Mouse (Mus musculus) midbrain, embryonic 11.5 days (tissue): ENCODE measurements at regions not wholly inside any gene's neighbourhood (a gene's known extent, or its start where the extent isn't known, plus 50 kb on each side); places are given as distances from the start of the nearest gene placed in this dataset.

Source experiments
- ATAC-seq: fragments of 200-750 bp; cut with Nextera tagmentation; 2 replicates; pipeline ENCODE4 v1.8.0; 2017; ENCODE audit warnings: moderate TSS enrichment, moderate library complexity; ENCODE audit not compliant: low FRiP score
- DNase-seq: peaks from one replicate; pipeline ENCODE4 v3.0.0; 2015; ENCODE audit warnings: low spot score; ENCODE audit errors: missing footprints
- H3K27ac ChIP-seq: fragments of 300-500 bp; sonication (generic); 2 replicates; pipeline ENCODE4 v1.5.1; 2014; ENCODE audit warnings: low read depth, low read length
- H3K27me3 ChIP-seq: fragments of 300-500 bp; sonication (generic); 2 replicates; pipeline ENCODE4 v1.6.1; 2014; ENCODE audit warnings: mild to moderate bottlenecking, low read length, moderate library complexity, mixed read lengths; ENCODE audit not compliant: control insufficient read depth, insufficient read depth
- H3K36me3 ChIP-seq: fragments of 300-500 bp; sonication (generic); 2 replicates; pipeline ENCODE4 v1.6.1; 2014; ENCODE audit warnings: mild to moderate bottlenecking, low read length, moderate library complexity, mixed read lengths; ENCODE audit not compliant: control insufficient read depth, insufficient read depth
- H3K4me1 ChIP-seq: fragments of 300-500 bp; sonication (generic); 2 replicates; pipeline ENCODE4 v1.6.1; 2014; ENCODE audit warnings: low read length; ENCODE audit not compliant: control insufficient read depth, insufficient read depth
- H3K4me2 ChIP-seq: fragments of 300-500 bp; sonication (generic); 2 replicates; pipeline ENCODE4 v1.6.1; 2014; ENCODE audit warnings: mild to moderate bottlenecking, moderate library complexity
- H3K4me3 ChIP-seq: fragments of 300-500 bp; sonication (generic); 2 replicates; pipeline ENCODE4 v1.5.1; 2014; ENCODE audit warnings: low read depth, low read length
- H3K9ac ChIP-seq: fragments of 300-500 bp; sonication (generic); 2 replicates; pipeline ENCODE4 v1.6.1; 2014; ENCODE audit warnings: low read length
- H3K9me3 ChIP-seq: fragments of 300-500 bp; sonication (generic); 2 replicates; pipeline ENCODE4 v1.6.1; 2016; ENCODE audit warnings: low read length; ENCODE audit not compliant: control insufficient read depth
- WGBS: fragments of 180-500 bp; shearing (Covaris S2); extraction: QIAGEN DNeasy Blood & Tissue Kit; methylation state at CpG from one replicate; pipeline ENCODE4 v1.1.7; 2014; 5-methylcytosine and 5-hydroxymethylcytosine counted together

DNA sequence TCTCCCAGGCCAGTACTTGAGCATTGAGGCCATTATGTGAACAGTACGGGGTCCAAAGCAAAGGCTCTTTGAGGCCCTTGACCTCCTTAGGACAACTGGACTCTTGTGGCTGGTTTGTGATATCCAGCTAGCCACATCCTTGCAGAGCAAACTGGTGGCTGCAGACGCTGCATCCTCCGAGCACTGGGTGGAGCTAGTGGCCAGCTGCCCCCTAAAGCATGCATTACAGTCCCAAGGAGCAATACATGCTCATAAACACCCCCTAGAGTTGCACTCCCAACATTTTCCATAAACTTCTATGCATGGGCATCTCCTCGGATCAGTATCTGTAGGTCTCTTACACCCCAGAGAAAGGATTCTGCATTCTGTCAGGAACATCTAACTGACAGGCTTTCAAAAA is 86.4 kb upstream of the Zmiz1 start:
- no peak overlapping the region for H3K9ac ChIP-seq
- H3K36me3 ChIP-seq: no peaks in the 10 kb centered on the region; the same call in 1 of the 2 replicates
- no peak overlapping the region for H3K4me3 ChIP-seq
- peaks cover 12% of the 10 kb centered on the region for H3K4me1 ChIP-seq
- WGBS: 55% methylated on average over 4 of the region's 4 CpGs
- H3K27ac ChIP-seq: no peak overlapping the region
- no peaks in the 10 kb centered on the region for H3K9me3 ChIP-seq
- no peak overlapping the region for H3K4me2 ChIP-seq
- ATAC-seq: no peak
- H3K27me3 ChIP-seq: no peaks in the 10 kb centered on the region
- DNase-seq: no peak

DNA sequence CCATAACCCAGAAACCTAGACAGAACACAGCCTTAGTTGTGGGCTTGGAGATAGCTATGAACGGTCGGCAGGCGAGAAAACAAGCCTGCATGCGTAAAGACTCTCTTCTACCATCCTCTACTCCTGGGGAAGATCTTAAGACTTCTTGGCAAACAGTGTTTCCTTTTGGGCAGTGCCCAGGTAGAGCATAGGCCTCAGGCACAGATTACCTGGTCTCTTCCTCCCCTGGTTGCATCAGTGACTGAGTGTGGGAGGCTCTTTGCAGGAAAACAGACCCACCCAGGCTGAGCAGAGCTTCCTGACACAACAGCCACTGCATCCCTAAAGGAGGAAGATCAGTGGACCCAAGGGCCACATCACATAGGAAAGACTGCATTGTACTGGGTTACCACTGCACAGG is 85.8 kb upstream of the Zmiz1 start:
- no peaks in the 10 kb centered on the region for H3K9me3 ChIP-seq
- ATAC-seq: no peak
- no peak overlapping the region for H3K9ac ChIP-seq
- no peak overlapping the region for H3K4me3 ChIP-seq
- no peaks in the 10 kb centered on the region; the same call in 1 of the 2 replicates for H3K36me3 ChIP-seq
- H3K4me2 ChIP-seq: no peak overlapping the region
- H3K27me3 ChIP-seq: no peaks in the 10 kb centered on the region
- WGBS: 96% methylated on average over 4 of the region's 4 CpGs
- peaks cover 12% of the 10 kb centered on the region for H3K4me1 ChIP-seq
- no peak overlapping the region for H3K27ac ChIP-seq
- DNase-seq: no peak

DNA sequence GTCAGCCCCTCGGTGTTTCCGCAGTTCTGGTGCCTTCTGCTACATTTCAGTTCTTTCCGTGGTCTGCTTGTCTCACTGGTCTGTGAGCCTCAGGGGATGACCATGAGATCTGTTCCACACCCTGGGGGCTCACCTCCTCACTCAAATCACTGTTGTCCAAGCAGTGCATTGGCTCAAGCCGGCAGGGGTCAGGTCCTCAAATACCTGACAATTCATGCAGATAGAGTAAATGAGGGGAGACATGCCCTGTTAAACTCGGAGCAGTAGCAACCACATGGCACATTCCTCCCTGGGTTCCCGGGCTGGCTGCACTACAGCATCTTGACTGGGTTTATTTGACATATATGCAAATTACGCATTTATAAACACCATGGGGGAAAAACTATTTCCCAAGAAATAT is 84.0 kb upstream of the Zmiz1 start:
- Histone ChIP-seq H3K4me2 (no peak overlapping the region), H3K27me3 (no peaks in the 10 kb centered on the region), H3K27ac (no peak overlapping the region), H3K36me3 (no peaks in the 10 kb centered on the region), H3K9ac (no peak overlapping the region), H3K4me1 (peaks cover 30% of the 10 kb centered on the region), H3K4me3 (no peak overlapping the region), H3K9me3 (no peaks in the 10 kb centered on the region)
- no peak for ATAC-seq
- 86% methylated on average over 7 of the region's 7 CpGs for WGBS
- no peak for DNase-seq

DNA sequence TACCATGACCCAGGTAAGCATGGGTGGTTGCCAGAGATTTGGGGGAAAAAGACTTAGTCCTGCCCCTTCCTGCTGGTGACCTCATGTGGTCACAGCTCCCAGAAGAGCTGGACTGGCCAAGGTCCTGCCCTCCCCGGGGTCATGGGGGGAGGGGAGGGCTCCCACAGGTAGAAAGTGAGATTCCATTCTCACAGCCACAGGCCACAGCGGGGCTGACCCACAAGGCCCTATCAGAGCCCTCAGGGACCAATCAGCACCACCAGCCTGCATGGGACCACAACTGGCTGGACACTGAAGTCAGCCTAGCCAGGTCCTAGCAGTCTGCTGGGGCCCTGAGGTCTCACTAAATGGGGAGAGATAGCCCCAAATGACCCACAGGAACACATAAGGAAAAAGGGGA is 81.9 kb upstream of the Zmiz1 start:
- no peaks in the 10 kb centered on the region for H3K27me3 ChIP-seq
- peak overlapping the region; percentile 85 for H3K9ac ChIP-seq
- 49% methylated on average over 2 of the region's 2 CpGs for WGBS
- H3K36me3 ChIP-seq: no peaks in the 10 kb centered on the region
- H3K27ac ChIP-seq: peak overlapping the region; percentile 100
- DNase-seq: no peak
- peak overlapping the region; percentile 46 for H3K4me2 ChIP-seq
- H3K4me1 ChIP-seq: peaks cover 33% of the 10 kb centered on the region
- ATAC-seq: 0 out of 2 replicates have a peak, but pooled peaks have one; percentile 12
- no peak overlapping the region for H3K4me3 ChIP-seq
- H3K9me3 ChIP-seq: no peaks in the 10 kb centered on the region

DNA sequence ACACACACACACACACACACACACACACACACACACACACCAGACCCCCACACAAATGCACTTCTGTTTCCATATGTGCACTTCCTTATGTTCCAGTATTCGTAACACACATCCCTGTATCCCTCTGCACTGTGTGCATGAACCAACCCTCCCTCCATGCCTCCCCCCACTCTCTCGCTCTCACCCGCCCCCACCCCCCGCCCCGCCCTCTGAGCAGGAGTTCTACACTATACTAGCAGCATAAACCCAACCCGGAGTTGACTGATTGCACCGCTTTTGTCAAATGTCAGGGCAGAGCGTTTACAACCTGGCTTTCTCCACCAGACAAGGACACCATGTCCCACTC is 81.5 kb upstream of the Zmiz1 start:
- H3K9me3 ChIP-seq: no peaks in the 10 kb centered on the region
- DNase-seq: no peak
- no peaks in the 10 kb centered on the region for H3K27me3 ChIP-seq
- peak overlapping the region; percentile 85 for H3K9ac ChIP-seq
- WGBS: under 1% methylated on average over 8 of the region's 8 CpGs
- peak overlapping the region; percentile 27; the same call in 1 of the 2 replicates for H3K4me3 ChIP-seq
- H3K36me3 ChIP-seq: no peaks in the 10 kb centered on the region
- peak overlapping the region; percentile 46 for H3K4me2 ChIP-seq
- ATAC-seq: peak; percentile 80
- peak overlapping the region; percentile 100 for H3K27ac ChIP-seq
- peaks cover 29% of the 10 kb centered on the region for H3K4me1 ChIP-seq

DNA sequence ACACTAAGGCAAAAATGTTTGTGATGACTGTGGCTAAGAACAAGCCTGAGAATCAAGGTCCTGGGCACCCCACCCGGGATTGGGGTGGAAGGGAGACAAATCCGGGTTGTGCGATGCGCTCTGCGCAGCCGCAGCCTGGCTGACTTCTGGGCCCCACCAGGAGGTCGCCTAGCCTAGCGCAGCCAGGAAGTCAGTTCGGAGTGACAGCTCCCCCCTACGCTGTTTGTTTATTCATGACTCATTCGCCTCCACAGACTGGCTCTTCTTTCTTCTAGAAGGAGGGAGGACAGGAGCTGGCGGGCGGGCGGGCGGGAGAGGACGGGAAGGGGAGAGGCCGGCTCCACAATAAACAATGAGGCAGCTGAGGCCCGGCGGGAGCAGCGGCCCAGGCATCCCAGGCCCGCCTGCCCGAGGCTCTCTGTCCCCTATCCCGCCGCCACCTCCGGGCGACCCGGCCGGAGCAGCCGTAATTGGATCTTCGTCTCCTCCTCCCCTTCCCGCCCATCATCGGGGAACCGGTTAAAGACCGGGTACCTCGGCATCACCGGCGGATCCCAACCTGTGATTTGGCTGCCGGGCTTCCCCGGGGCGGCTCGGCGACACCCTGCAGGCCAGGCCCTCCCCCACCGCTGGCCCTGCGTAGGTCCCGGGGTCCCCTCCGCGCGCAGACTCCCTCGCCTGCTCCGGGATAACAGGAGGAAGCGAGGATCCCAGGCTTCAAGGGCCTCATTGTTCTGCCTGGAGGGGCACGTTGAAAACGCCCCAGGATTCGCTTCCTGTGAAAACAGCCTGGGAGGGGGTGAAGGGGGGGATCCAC is 80.9 kb upstream of the Zmiz1 start:
- no peaks in the 10 kb centered on the region for H3K36me3 ChIP-seq
- ATAC-seq: peak; percentile 91
- 0% methylated on average over 52 of the region's 54 CpGs for WGBS
- peak overlapping the region; percentile 46 for H3K4me2 ChIP-seq
- peak overlapping the region; percentile 100 for H3K27ac ChIP-seq
- peak overlapping the region; percentile 27 for H3K4me3 ChIP-seq
- H3K4me1 ChIP-seq: peaks cover 29% of the 10 kb centered on the region
- peak overlapping the region; percentile 85 for H3K9ac ChIP-seq
- no peaks in the 10 kb centered on the region for H3K9me3 ChIP-seq
- H3K27me3 ChIP-seq: no peaks in the 10 kb centered on the region
- DNase-seq: peak; percentile 98

DNA sequence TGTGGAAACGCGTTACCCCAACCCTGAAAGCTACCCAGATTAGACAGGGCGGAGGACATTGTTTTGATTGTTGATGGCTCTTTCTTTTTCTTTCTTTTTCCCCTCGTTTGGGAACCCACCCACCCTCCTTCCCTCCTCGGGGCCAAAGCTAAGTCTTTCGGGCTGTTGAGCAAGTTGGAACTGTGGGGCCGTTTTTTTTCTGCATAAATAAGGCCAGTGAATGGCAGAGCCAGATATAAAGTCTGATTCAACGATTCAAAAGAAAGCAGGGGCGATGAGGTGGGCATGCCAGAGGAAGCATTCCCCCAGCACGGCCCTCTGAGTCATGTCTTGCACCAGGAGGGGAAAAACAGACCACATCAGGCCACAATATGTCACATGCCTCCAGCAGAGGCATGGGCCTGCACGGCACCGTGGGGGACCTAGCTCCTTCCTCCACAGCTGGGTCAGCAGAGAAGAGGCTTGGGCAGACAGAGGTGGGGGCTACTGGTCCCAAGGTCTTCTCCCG is 80.2 kb upstream of the Zmiz1 start:
- 2% methylated on average over 13 of the region's 13 CpGs for WGBS
- Histone ChIP-seq H3K9ac (peak overlapping the region; percentile 85), H3K4me2 (peak overlapping the region; percentile 46), H3K27me3 (no peaks in the 10 kb centered on the region), H3K27ac (peak overlapping the region; percentile 100), H3K36me3 (no peaks in the 10 kb centered on the region), H3K4me1 (peaks cover 29% of the 10 kb centered on the region), H3K4me3 (peak overlapping the region; percentile 27), H3K9me3 (no peaks in the 10 kb centered on the region)
- ATAC-seq (peak; percentile 29), DNase-seq (peak; percentile 96)

DNA sequence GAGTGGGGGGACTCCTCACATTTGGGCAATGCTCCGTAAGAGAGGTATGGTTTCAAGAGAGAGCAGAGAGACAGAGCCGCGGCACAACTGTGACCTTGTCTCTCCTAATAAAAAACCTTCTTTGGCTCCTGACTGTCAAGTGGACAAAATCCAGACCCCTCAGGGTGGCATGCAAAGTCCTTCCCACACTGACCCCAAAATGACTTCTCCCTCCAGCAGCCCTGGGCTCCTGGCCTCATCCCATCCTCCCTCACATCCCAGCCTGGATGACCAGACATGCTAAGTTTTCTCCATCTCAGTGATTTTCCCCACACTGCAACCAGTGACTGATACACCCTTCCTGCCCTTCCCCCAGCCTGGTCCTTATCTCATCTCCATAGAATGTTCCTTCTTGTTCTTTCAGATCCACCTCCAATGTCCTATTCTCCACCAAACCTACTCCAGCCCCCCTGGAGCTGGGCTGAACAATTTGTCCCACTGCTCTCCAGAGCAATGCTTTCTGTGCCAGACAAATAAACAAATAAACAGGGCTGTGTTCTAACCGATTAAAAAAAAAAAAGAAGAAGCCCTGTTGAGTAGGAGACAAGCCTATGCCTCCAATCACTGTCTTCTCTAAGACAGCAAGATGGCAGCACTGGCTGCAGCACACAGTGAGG is 75.7 kb upstream of the Zmiz1 start:
- H3K27me3 ChIP-seq: no peaks in the 10 kb centered on the region
- DNase-seq: no peak
- H3K9ac ChIP-seq: no peak overlapping the region
- H3K36me3 ChIP-seq: no peaks in the 10 kb centered on the region
- no peak overlapping the region for H3K27ac ChIP-seq
- H3K4me2 ChIP-seq: no peak overlapping the region
- no peaks in the 10 kb centered on the region for H3K9me3 ChIP-seq
- WGBS: 91% methylated on average over 4 of the region's 4 CpGs
- ATAC-seq: no peak
- H3K4me1 ChIP-seq: peaks cover 20% of the 10 kb centered on the region
- H3K4me3 ChIP-seq: no peak overlapping the region

DNA sequence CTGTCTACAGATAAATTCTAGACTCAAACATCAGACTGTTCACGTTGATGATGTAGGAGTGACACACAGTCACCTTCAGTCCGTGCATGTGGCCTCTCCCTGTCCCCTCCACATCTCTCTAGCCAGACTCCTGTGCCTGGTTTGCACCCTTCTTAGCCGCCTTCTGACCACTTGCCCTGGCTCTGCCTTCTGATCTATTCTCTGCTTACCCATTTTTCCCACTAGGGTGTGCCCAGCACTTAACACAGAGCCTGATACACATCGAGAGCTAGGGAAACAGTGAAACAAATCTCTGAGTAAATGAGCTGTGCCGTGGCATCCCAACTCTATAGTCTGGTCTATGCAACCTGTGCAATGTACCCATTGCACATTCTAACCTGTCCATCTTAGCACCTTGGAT is 73.3 kb upstream of the Zmiz1 start:
- H3K4me3 ChIP-seq: no peak overlapping the region
- no peaks in the 10 kb centered on the region for H3K27me3 ChIP-seq
- H3K27ac ChIP-seq: no peak overlapping the region
- H3K36me3 ChIP-seq: no peaks in the 10 kb centered on the region
- no peak for ATAC-seq
- H3K9ac ChIP-seq: no peak overlapping the region
- WGBS: 66% methylated on average over 5 of the region's 5 CpGs
- DNase-seq: no peak
- no peak overlapping the region for H3K4me2 ChIP-seq
- H3K9me3 ChIP-seq: no peaks in the 10 kb centered on the region
- H3K4me1 ChIP-seq: peaks cover 4% of the 10 kb centered on the region; the same call in 1 of the 2 replicates
